Mouse (Mus musculus) gastrocnemius, postnatal 14 days (tissue): Measurements from ENCODE around the gene Lamb2. TPM values are rescaled to one million over a fixed set of nuclear protein-coding genes. Genes with fewer than 3 reads are reported as not detected.

Experiments used
- DNase-seq: peaks from one replicate; pipeline ENCODE4 v3.0.0; 2021; ENCODE audit warnings: mixed read lengths
- intact Hi-C: fragments of 180-260 bp; cut with DNase I; formaldehyde crosslinking; loops from one replicate; pipeline ENCODE4 v1.15.1; 2025; ENCODE audit warnings: low total_unique reads
- total RNA-seq, 2 experiments: library from RNA; stranded (reverse); gene quantifications; 2 replicates each; pipeline ENCODE4 v1.2.3; 2021

The Lamb2 gene
- total RNA-seq, 2 experiments from 2014 or later = 118 to 125 TPM

- intact Hi-C loops = no loop called here
These were observed 19.0 kb upstream of the Lamb2 start, which contains the start of gene Ccdc71 for GRCm38 (mm10) chr9:108460319-108461178. TSS of gene Ccdc71 (plus strand) at chr9:108460527.

GRCm38 (mm10) chr9:108461181-108461631 is 18.3 kb upstream of the Lamb2 start, which contains the start of gene Klhdc8b:
TSS of gene Klhdc8b (minus strand) at chr9:108461581.
- DNase-seq = no peak
- intact Hi-C loops = no loop called here

More at GRCm38 (mm10) chr9:108460319-108461178, 19.0 kb upstream of the Lamb2 start, which contains the start of gene Ccdc71:
- DNase-seq = peak; percentile 87

GRCm38 (mm10) chr9:108461675-108462074 is 17.9 kb upstream of the Lamb2 start:
- intact Hi-C loops = no loop called here

GRCm38 (mm10) chr9:108462192-108462591 is 17.3 kb upstream of the Lamb2 start:
- intact Hi-C loops = no loop called here
- DNase-seq = no peak

More at GRCm38 (mm10) chr9:108461675-108462074, 17.9 kb upstream of the Lamb2 start:
- no peak for DNase-seq

GRCm38 (mm10) chr9:108463713-108464112 is 15.8 kb upstream of the Lamb2 start:
- intact Hi-C loops = no loop called here
- DNase-seq = no peak

- intact Hi-C loops = no loop called here
- DNase-seq = no peak
These were observed 13.3 kb upstream of the Lamb2 start for GRCm38 (mm10) chr9:108466219-108466618.

GRCm38 (mm10) chr9:108469430-108469829 is 10.1 kb upstream of the Lamb2 start:
- intact Hi-C loops = no loop called here
- no peak for DNase-seq

- intact Hi-C loops = no loop called here
- DNase-seq = no peak
These were observed 9.7 kb upstream of the Lamb2 start for GRCm38 (mm10) chr9:108469845-108470244.

- intact Hi-C loops = no loop called here
- DNase-seq = no peak
These were observed 5.0 kb upstream of the Lamb2 start for GRCm38 (mm10) chr9:108474528-108474927.

GRCm38 (mm10) chr9:108478638-108479156 is 839 bp upstream of the Lamb2 start:
- intact Hi-C loops = no loop called here
- DNase-seq = peak; percentile 86

- no peak for DNase-seq
- intact Hi-C loops = no loop called here
These were observed 295 bp upstream of the Lamb2 start for GRCm38 (mm10) chr9:108479241-108479640.

GRCm38 (mm10) chr9:108480813-108481519 is 1.4 kb downstream of the Lamb2 start:
- DNase-seq = no peak
- intact Hi-C loops = no loop called here

- DNase-seq = no peak
- intact Hi-C loops = no loop called here
These were observed 2.1 kb downstream of the Lamb2 start for GRCm38 (mm10) chr9:108481520-108482210.

- no peak for DNase-seq
- intact Hi-C loops = no loop called here
These were observed 3.7 kb downstream of the Lamb2 start for GRCm38 (mm10) chr9:108483051-108483790.

GRCm38 (mm10) chr9:108484021-108484420 is 4.5 kb downstream of the Lamb2 start:
- intact Hi-C loops = no loop called here
- no peak for DNase-seq

- intact Hi-C loops = no loop called here
- no peak for DNase-seq
These were observed 5.9 kb downstream of the Lamb2 start for GRCm38 (mm10) chr9:108485301-108485875.

- intact Hi-C loops = no loop called here
These were observed 7.5 kb downstream of the Lamb2 start for GRCm38 (mm10) chr9:108486973-108487530.

GRCm38 (mm10) chr9:108488403-108488802 is 8.9 kb downstream of the Lamb2 start:
- DNase-seq = no peak
- intact Hi-C loops = no loop called here

More at GRCm38 (mm10) chr9:108486973-108487530, 7.5 kb downstream of the Lamb2 start:
- DNase-seq = no peak
